ENCODE assay signal across 23 mouse cellular contexts in genomic region chr8:107172969-107173645, GRCm38 (mm10). TPM values are rescaled to one million over a fixed set of nuclear protein-coding genes. Genes with fewer than 3 reads are reported as not detected.
A peak's percentile ranks its signal among the peaks of the same experiment; 100 is the strongest.
DNase-seq lines count a peak whose midpoint lies in the region; ATAC-seq and TF ChIP-seq lines count a peak whose summit lies in the region.
"Had no signal": no experiment of that assay in that cellular context is flagged by ENCODE, and none has a peak within 500 bp of the region (broad histone marks: within the 10 kb centered on the region; RNA-seq: fewer than 3 reads in every experiment).

No protein-coding gene starts in this region.

- no peak for TF ChIP-seq EP300 in heart, postnatal 0 days (IDR thresholded peaks at IDR 0.05; ENCODE audit: low read depth)

- 0 out of 2 replicates have a peak overlapping the region, but pooled peaks have one; percentile 13 for H3K9ac ChIP-seq in heart, postnatal 0 days (replicated peaks; ENCODE audit: low read depth, low read length)
- 0 out of 2 replicates have a peak overlapping the region, but pooled peaks have one; percentile 4 for H3K9ac ChIP-seq in hindbrain, embryonic 13.5 days
- H3K9ac ChIP-seq: forebrain, postnatal 0 days; liver, postnatal 0 days; midbrain, embryonic 13.5 days had no signal

- WGBS in heart, postnatal 0 days, result 53% methylated on average over 9 of the region's 9 CpGs
- 73% methylated on average over 9 of the region's 9 CpGs for WGBS in heart, embryonic 10.5 days
- 68% methylated on average over 9 of the region's 9 CpGs for WGBS in hindbrain, embryonic 13.5 days

- DNase-seq in heart, adult 11 months, result peak; percentile 91
- DNase-seq in heart, postnatal 4 days, result no peak
- DNase-seq in heart, postnatal 0 days (ENCODE audit: low spot score), result no peak
- no peak for DNase-seq in heart, embryonic 10.5 days (ENCODE audit: low spot score)
- DNase-seq in retina, embryonic 14.5 days (ENCODE audit: low spot score), result peak; percentile 18
- no peak for DNase-seq in right cerebral cortex, postnatal 36 days (ENCODE audit: low spot score in 2 of 2)
- DNase-seq: adrenal gland, postnatal 25 days; cerebellum, adult 11-12 months; cerebellum, postnatal 25 days; embryo, embryonic 11 days; forebrain, postnatal 0 days; kidney, adult 9 months; kidney, postnatal 25 days; left cerebral cortex, postnatal 4 days; liver; liver, postnatal 0 days; lung, postnatal 10 days had no signal

- H3K36me3 ChIP-seq in heart, postnatal 0 days (replicated peaks; ENCODE audit: control insufficient read depth, insufficient read depth, low read length), result peaks cover 68% of the 10 kb centered on the region
- peaks cover 85% of the 10 kb centered on the region for H3K36me3 ChIP-seq in heart, embryonic 10.5 days
- H3K36me3 ChIP-seq in hindbrain, embryonic 13.5 days, result peaks cover 80% of the 10 kb centered on the region

- no peak overlapping the region for H3K4me3 ChIP-seq in heart, postnatal 0 days (ENCODE audit: low read depth, low read length)
- no peak overlapping the region for H3K4me3 ChIP-seq in heart, embryonic 10.5 days
- H3K4me3 ChIP-seq in hindbrain, embryonic 13.5 days, result no peak overlapping the region
- H3K4me3 ChIP-seq: left cerebral cortex, adult 2 months; midbrain, embryonic 13.5 days had no signal

- TF ChIP-seq CTCF in heart, postnatal 0 days (IDR thresholded peaks at IDR 0.05; ENCODE audit: low read depth), result no peak

- ATAC-seq in heart, postnatal 0 days (ENCODE audit: insufficient read depth, low read depth), result no peak
- no peak for ATAC-seq in hindbrain, embryonic 13.5 days (ENCODE audit: low FRiP score)
- ATAC-seq: inflammation-experienced regulatory T-cells, adult 6 months; liver, postnatal 0 days; midbrain, embryonic 13.5 days had no signal

- no peaks in the 10 kb centered on the region for H3K27me3 ChIP-seq in heart, postnatal 0 days (ENCODE audit: control insufficient read depth, insufficient read depth, low read length)
- no peaks in the 10 kb centered on the region for H3K27me3 ChIP-seq in heart, embryonic 10.5 days (ENCODE audit: insufficient read depth, poor library complexity, severe bottlenecking)
- no peaks in the 10 kb centered on the region for H3K27me3 ChIP-seq in hindbrain, embryonic 13.5 days
- H3K27me3 ChIP-seq: midbrain, embryonic 13.5 days had no signal

- peaks cover 9% of the 10 kb centered on the region for H3K4me1 ChIP-seq in heart, postnatal 0 days (ENCODE audit: control insufficient read depth, insufficient read depth)
- H3K4me1 ChIP-seq in heart, embryonic 10.5 days, result peaks cover 6% of the 10 kb centered on the region; the same call in 1 of the 2 replicates
- H3K4me1 ChIP-seq in hindbrain, embryonic 13.5 days (replicated peaks), result peaks cover 16% of the 10 kb centered on the region
- H3K4me1 ChIP-seq: midbrain, embryonic 13.5 days had no signal

- H3K9me3 ChIP-seq in heart, postnatal 0 days (replicated peaks; ENCODE audit: control insufficient read depth, low read length), result no peaks in the 10 kb centered on the region; the same call in 1 of the 2 replicates
- 0 out of 2 replicates have a peak, but pooled peaks cover 2% of the 10 kb centered on the region for H3K9me3 ChIP-seq in heart, embryonic 10.5 days
- H3K9me3 ChIP-seq in hindbrain, embryonic 13.5 days, result no peaks in the 10 kb centered on the region
- H3K9me3 ChIP-seq: G1E had no signal

- peak overlapping the region; percentile 80 for H3K27ac ChIP-seq in heart, postnatal 0 days (ENCODE audit: low read depth)
- no peak overlapping the region for H3K27ac ChIP-seq in heart, embryonic 10.5 days
- peak overlapping the region; percentile 58 for H3K27ac ChIP-seq in hindbrain, embryonic 13.5 days
- H3K27ac ChIP-seq: left cerebral cortex, adult 2 months; midbrain, embryonic 13.5 days; stomach, postnatal 0 days had no signal

- H3K4me2 ChIP-seq in heart, postnatal 0 days (ENCODE audit: low read depth, low read length), result no peak overlapping the region
- H3K4me2 ChIP-seq in hindbrain, embryonic 13.5 days, result no peak overlapping the region
- H3K4me2 ChIP-seq: midbrain, embryonic 13.5 days had no signal

RNA-seq across cellular contexts. Expression of gene Cyb5b, which starts 22.7 kb away (rescaled TPM):
- total RNA-seq in heart, postnatal 4 days (2021), result 10 to 100 TPM; 55.6 to 59.6 TPM
- total RNA-seq in heart, postnatal 0 days (2014; rRNA removed; ENCODE audit: low replicate concordance), result 52.8 and 60.0 TPM in 2 replicates
- polyA plus RNA-seq in heart, postnatal 0 days (2015; fragmentation: Nextera tagmentation; extraction: Ambion mirVana), result 36.5 and 44.7 TPM in 2 replicates
- 92.3 and 109 TPM in 2 replicates for polyA plus RNA-seq in heart, embryonic 10.5 days (2016; fragmentation: Nextera tagmentation; extraction: Ambion mirVana)
- 102 TPM in 2 replicates for polyA plus RNA-seq in hindbrain, embryonic 13.5 days (2015; fragmentation: Nextera tagmentation; extraction: Ambion mirVana)

Comparison
In these comparisons a context has a peak if more than half of its experiments do, and no peak if none do; other contexts are left out.
1. DNase-seq: peak in heart, adult 11 months (single experiment) and retina, embryonic 14.5 days (single experiment); none in heart, postnatal 4 days (single experiment), heart, postnatal 0 days (single experiment), heart, embryonic 10.5 days (single experiment) and right cerebral cortex, postnatal 36 days (0 of 2).